Comparison of ENCODE assay signal across 9 mouse cellular contexts in genomic region chr10:42962655-42963054, GRCm38 (mm10).
DNase-seq lines count a peak whose midpoint lies in the region; ATAC-seq lines count a peak whose summit lies in the region.
"Had no signal": no experiment of that assay in that cellular context is flagged by ENCODE, and none has a peak within 500 bp of the region (broad histone marks: within the 10 kb centered on the region; RNA-seq: fewer than 3 reads in every experiment).

No protein-coding gene starts in this region.

- no peaks in the 10 kb centered on the region for H3K79me2 ChIP-seq in macrophage (ENCODE audit: inconsistent target)

- peak; percentile 52 for DNase-seq in gastrocnemius, adult 18-20 months (ENCODE audit: low spot score)
- no peak for DNase-seq in gastrocnemius, adult 8-10 months (ENCODE audit: low spot score in 2 of 2)
- DNase-seq in embryo, embryonic 11 days, result no peak
- no peak for DNase-seq in cerebellum, postnatal 4 days (ENCODE audit: low spot score in 2 of 2)
- no peak for DNase-seq in Muller cell, postnatal 12 days (ENCODE audit: inconsistent ontology term)

- H3K27ac ChIP-seq in macrophage, result peak overlapping the region; percentile 76
- H3K27ac ChIP-seq: heart, embryonic 15.5 days had no signal

- no peaks in the 10 kb centered on the region for H3K36me3 ChIP-seq in macrophage (ENCODE audit: inconsistent target)
- H3K36me3 ChIP-seq: heart, embryonic 15.5 days had no signal

- H3K4me3 ChIP-seq in macrophage (ENCODE audit: inconsistent target), result no peak overlapping the region
- H3K4me3 ChIP-seq: heart, embryonic 15.5 days had no signal

- WGBS in macrophage (ENCODE audit: missing documents), result 36% methylated on average over 13 of the region's 13 CpGs

- ATAC-seq in activated CD4-positive, CD25-positive, alpha-beta regulatory T cell, adult 4 months, result peak; percentile 48
- peak; percentile 61 for ATAC-seq in inflammation-experienced regulatory T-cells, adult 6 months
